Mouse (Mus musculus) liver, adult 2 months (tissue): Measurements from ENCODE around the gene Prrt1.

Experiments
- CTCF ChIP-seq: fragments of 200-500 bp; IDR thresholded peaks from 2 replicates; pipeline ENCODE4 v1.5.1; 2011; ENCODE audit warnings: low read depth, low read length, control low read depth
- POLR2A ChIP-seq: fragments of 200-500 bp; IDR thresholded peaks from 2 replicates; pipeline ENCODE4 v1.6.1; 2011; ENCODE audit warnings: low read length, control low read depth; ENCODE audit not compliant: insufficient read depth; ENCODE audit errors: extremely low read depth

DNA sequence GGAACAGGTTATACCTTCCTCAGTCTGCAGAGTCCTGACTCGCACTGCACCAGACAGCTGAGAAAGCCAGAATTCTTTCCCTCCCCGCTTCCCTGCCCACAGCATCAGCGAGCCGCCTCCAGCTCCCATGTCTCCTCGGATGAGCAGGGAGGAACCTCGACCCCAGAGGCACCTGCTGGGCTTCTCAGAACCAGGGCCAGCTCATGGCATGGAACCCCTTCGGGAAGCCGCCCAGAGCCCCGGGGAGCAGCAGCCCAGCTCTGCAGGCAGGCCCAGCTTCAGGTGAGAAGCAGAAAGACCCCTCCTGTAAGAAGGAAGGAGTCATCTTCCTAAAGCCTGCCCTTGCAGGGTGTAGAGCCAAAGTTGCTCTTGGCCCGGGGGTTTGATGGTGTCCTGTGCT is 23.2 kb downstream of the Prrt1 start:
- TF ChIP-seq POLR2A (no peak), CTCF (no peak)
